Mouse (Mus musculus) thymus, adult 2 months (tissue): Measurements from ENCODE around the gene Dcxr. TPM values are rescaled to one million over a fixed set of nuclear protein-coding genes. Genes with fewer than 3 reads are reported as not detected.

Source experiments
- DNase-seq: peaks from one replicate; pipeline ENCODE4 v3.0.0; 2021
- H3K27ac ChIP-seq: fragments of 200-500 bp; 2 replicates; pipeline ENCODE4 v1.5.1; 2012; ENCODE audit warnings: low read length, control low read depth; ENCODE audit not compliant: control insufficient read depth, insufficient read depth
- H3K27me3 ChIP-seq: fragments of 200-500 bp; 2 replicates; pipeline ENCODE4 v1.6.1; 2012; ENCODE audit warnings: mild to moderate bottlenecking, low read length, moderate library complexity, mixed read lengths; ENCODE audit not compliant: control insufficient read depth, insufficient read depth
- H3K36me3 ChIP-seq: fragments of 200-500 bp; 2 replicates; pipeline ENCODE4 v1.6.1; 2012; ENCODE audit warnings: mild to moderate bottlenecking, low read length, moderate library complexity; ENCODE audit not compliant: control insufficient read depth, insufficient read depth
- H3K4me1 ChIP-seq: fragments of 200-500 bp; replicated peaks from 2 replicates; pipeline ENCODE4 v1.6.1; 2012; ENCODE audit warnings: low read length; ENCODE audit not compliant: control insufficient read depth, insufficient read depth
- H3K4me3 ChIP-seq: fragments of 200-500 bp; 2 replicates; pipeline ENCODE4 v1.5.1; 2012; ENCODE audit warnings: mild to moderate bottlenecking, low read length, control low read depth, moderate library complexity; ENCODE audit not compliant: control insufficient read depth, insufficient read depth
- CTCF ChIP-seq: fragments of 200-500 bp; IDR thresholded peaks from 2 replicates; pipeline ENCODE4 v1.5.1; 2012; ENCODE audit warnings: mild to moderate bottlenecking, control low read depth, low read length, moderate library complexity, borderline replicate concordance; ENCODE audit not compliant: control insufficient read depth, poor library complexity, insufficient read depth; ENCODE audit errors: extremely low read depth
- POLR2A ChIP-seq: fragments of 200-500 bp; IDR thresholded peaks from 2 replicates; pipeline ENCODE4 v1.6.1; 2012; ENCODE audit warnings: mild to moderate bottlenecking, low read length, control low read depth, moderate library complexity; ENCODE audit not compliant: control insufficient read depth, poor library complexity, insufficient read depth; ENCODE audit errors: extremely low read depth
- WGBS: fragments of 180-500 bp; shearing (Covaris S2); methylation state at CpG from one replicate; pipeline ENCODE4 v1.1.7; 2018; 5-methylcytosine and 5-hydroxymethylcytosine counted together
- polyA plus RNA-seq: library from polyadenylated mRNA; depleted of rRNA; stranded (reverse); fragments of >200 nt; gene quantifications from 2 replicates; pipeline ENCODE4 v1.2.3, GENCODE M21; 2012

Gene Dcxr
- polyA plus RNA-seq, 1 experiment = 126 TPM

DNA sequence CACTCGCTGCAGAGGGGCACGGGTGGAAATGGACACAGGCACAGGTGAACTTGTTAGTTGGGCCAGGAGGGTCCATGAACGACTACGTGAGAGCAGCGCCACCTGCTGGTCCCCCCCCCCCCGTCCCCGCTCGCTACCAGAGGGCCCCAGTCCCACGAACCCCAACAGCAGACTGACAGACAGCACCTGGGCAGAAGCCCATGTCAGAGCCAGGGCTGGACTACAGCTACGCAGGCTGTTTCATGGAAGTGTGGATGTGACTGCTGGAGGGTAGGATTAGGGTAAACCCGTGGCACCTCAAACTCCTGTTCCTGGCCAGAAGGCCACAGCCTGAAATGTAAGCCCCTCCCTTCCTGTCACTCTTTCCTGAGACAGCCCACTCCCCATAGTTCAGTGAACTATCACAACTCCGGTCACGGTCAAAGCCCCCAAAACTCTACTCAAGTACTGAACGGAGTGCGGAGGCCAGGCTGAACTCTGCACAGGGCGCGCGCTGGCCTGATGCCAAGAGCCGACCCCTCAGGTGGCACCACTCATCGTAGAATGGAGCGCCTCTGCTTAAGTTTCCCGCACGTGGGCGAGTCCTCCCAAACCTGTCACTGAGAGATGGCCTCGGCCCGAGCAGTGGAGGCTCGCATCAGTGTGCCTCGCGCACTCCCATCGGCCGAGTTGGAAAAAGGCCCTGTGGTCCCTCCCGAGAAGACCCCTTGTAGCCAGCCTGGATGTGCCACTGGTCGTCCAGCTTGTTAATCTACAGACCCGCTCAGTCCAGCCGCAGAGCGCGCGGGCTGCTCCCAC is 14.1 kb downstream of the Dcxr start:
- H3K27ac ChIP-seq = no peak overlapping the region
- H3K36me3 ChIP-seq = no peaks in the 10 kb centered on the region
- peak; percentile 60 for DNase-seq
- H3K4me3 ChIP-seq = peak overlapping the region; percentile 57
- H3K27me3 ChIP-seq = no peaks in the 10 kb centered on the region
- TF ChIP-seq POLR2A (no peak), CTCF (peak; percentile 92)
- under 1% methylated on average over 38 of the region's 38 CpGs for WGBS
- H3K4me1 ChIP-seq = peaks cover 15% of the 10 kb centered on the region

DNA sequence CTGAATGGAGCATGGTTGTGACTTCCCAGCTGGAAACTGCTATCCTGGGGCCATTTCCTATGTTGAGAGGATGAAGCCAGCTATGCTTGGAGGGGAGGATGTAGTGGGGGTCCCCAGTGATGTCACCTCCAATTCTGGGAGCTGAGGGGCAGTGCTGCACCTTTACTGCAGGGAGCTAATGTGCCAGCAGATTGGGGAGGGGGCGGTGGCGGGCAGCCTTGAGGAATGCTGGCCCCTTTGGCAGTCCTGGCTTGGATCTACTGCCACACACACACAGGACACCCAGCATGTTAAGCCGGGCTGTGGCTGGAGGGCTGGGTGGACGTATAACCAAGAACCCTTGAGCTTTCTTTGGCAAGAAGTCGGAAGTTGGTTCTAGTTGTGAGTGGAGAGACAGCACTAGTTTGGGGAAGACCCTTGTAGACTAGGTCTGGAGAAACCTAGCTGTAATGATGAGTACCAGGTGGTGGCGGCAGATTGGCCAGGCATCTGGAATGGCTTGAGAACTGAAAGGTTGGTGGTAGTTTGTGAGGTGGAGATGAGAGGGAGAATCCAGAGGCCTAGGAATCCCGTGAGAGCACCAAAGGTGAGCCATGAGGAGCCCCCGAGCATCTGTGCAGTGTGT is 15.0 kb downstream of the Dcxr start:
- Histone ChIP-seq H3K4me1 (peaks cover 15% of the 10 kb centered on the region), H3K4me3 (no peak overlapping the region), H3K27ac (no peak overlapping the region), H3K27me3 (no peaks in the 10 kb centered on the region), H3K36me3 (no peaks in the 10 kb centered on the region)
- TF ChIP-seq CTCF (no peak), POLR2A (no peak)
- DNase-seq = no peak
- 81% methylated on average over 8 of the region's 8 CpGs for WGBS

DNA sequence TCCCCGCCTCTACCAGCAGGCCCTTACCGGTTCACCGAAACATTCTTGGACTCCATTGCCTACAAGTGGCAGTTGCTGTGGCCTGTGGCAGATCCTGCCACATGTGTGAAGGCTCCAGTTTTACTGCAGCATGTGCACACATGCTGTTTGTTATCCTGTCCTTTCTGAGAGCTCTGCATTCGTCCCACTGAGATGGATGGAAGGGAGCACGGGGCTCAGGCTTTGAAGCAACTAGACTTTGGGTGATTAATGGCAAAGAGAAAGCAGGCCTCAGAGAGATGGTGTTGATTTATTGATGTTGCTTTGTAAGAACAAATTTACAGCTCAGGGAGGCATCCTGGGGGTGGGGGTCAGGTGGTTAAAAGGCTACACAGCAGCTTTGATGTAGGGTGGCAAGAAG is 16.4 kb downstream of the Dcxr start:
- peaks cover 15% of the 10 kb centered on the region for H3K4me1 ChIP-seq

DNA sequence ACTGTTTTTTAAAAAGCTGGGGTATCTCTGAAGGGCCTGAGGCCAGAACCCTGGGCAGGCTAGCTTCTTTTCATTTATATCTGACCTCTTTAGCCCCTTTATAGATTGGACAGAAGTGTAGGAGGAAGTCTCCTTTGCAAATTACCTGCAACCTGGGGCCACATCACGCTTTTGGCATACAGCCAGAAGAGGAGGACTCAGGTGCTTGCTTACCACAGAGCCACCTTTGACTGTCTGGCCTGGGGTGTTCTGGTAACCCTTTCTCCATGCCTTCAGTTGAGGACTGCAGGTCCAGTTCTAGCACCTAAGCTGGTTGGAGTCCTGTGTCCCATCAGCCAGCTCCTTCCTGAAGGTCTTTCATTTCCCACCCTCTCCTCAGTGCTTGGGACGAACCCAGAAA is 17.5 kb downstream of the Dcxr start:
- TF ChIP-seq CTCF (no peak), POLR2A (no peak)
- H3K36me3 ChIP-seq = no peaks in the 10 kb centered on the region
- H3K27ac ChIP-seq = no peak overlapping the region
- H3K27me3 ChIP-seq = no peaks in the 10 kb centered on the region
- 90% methylated on average over 2 of the region's 2 CpGs for WGBS
- H3K4me3 ChIP-seq = no peak overlapping the region
- no peak for DNase-seq
- H3K4me1 ChIP-seq = peaks cover 9% of the 10 kb centered on the region

More for the DNA sequence above, 16.4 kb downstream of the Dcxr start:
- no peak overlapping the region for H3K4me3 ChIP-seq
- WGBS = 92% methylated on average over 5 of the region's 5 CpGs
- TF ChIP-seq CTCF = no peak
- H3K27ac ChIP-seq = no peak overlapping the region
- H3K36me3 ChIP-seq = no peaks in the 10 kb centered on the region
- no peaks in the 10 kb centered on the region for H3K27me3 ChIP-seq
- no peak for DNase-seq

DNA sequence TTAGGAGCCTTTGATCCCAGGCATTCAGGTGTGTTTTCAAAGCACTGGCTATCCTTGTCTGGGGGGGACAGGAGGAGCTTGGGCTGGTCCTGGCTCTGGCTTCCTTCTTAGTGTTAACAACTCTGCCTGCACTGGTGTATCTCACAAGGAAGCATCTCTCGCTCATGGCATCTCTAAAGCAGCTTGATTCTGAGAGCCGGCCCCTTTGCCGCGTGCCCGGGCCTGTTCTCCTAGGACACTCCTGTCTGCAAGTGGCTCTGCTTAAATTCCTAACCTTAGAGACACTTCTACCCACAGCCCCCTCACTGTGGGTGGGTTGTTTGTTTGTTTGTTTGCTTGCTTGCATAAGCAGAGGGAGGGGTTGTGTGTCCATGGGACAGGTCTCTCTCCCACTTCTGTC is 19.1 kb downstream of the Dcxr start:
- no peak for TF ChIP-seq CTCF
- no peak for TF ChIP-seq POLR2A
- WGBS = 86% methylated on average over 5 of the region's 5 CpGs
- H3K4me3 ChIP-seq = no peak overlapping the region
- no peak overlapping the region for H3K27ac ChIP-seq
- H3K36me3 ChIP-seq = no peaks in the 10 kb centered on the region
- no peaks in the 10 kb centered on the region for H3K27me3 ChIP-seq
- H3K4me1 ChIP-seq = peaks cover 5% of the 10 kb centered on the region
- no peak for DNase-seq

DNA sequence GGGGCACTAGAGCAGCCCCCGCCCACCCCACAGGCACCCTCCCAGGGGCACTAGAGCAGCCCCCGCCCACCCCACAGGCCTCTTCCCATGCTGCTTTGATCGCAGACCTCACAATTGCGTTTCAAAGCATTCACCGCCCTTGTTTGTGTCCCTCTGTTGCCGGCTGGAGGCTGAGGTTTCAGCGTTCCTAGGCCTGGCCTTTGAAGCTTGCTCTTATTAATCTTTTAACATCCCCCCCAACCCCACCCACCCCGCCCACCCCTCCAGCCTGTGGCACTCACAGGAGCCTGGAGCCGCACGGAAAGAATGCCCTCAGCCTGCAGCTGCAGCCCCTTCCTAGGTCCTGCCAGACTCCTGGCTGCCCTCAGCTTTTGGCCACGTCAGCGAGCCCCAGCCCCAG is 19.9 kb downstream of the Dcxr start:
- Histone ChIP-seq H3K36me3 (no peaks in the 10 kb centered on the region), H3K4me1 (no peaks in the 10 kb centered on the region), H3K4me3 (no peak overlapping the region), H3K27ac (no peak overlapping the region), H3K27me3 (no peaks in the 10 kb centered on the region)
- no peak for DNase-seq
- WGBS = 94% methylated on average over 12 of the region's 12 CpGs
- TF ChIP-seq CTCF (no peak), POLR2A (no peak)
